Mouse (Mus musculus) telencephalon, adult 2 months (tissue): Measurements from ENCODE around the gene Crtac1.
A peak's percentile ranks its signal among the peaks of the same experiment; 100 is the strongest.

Source experiments
- DNase-seq: peaks from one replicate; pipeline ENCODE4 v3.0.0-alpha.2; 2011; ENCODE audit warnings: low read depth, low spot score

The Crtac1 gene

GRCm38 (mm10) chr19:42284178-42284577 lies 147.4 kb downstream of the Crtac1 start:
- DNase-seq, result no peak

DNA sequence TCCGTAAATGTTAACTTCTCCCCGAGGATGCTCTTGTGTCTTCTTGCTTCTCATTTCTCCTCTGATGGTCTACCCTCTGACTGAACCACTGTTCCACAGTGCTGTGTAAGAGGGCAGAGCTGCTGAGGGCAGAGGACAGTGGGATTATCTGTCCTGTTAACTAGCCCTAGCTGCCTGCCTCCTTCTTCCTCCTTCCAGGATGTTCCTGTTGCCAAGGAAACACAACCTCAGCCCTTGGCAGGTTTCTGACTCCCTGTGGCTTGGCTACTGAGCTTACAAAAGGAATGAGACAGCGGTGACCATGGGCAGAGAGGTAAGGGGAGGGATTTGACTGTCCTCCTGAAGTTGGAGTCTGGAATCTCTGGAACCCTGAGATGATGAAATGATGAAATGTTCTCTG lies 152.0 kb downstream of the Crtac1 start:
- DNase-seq, result no peak

DNA sequence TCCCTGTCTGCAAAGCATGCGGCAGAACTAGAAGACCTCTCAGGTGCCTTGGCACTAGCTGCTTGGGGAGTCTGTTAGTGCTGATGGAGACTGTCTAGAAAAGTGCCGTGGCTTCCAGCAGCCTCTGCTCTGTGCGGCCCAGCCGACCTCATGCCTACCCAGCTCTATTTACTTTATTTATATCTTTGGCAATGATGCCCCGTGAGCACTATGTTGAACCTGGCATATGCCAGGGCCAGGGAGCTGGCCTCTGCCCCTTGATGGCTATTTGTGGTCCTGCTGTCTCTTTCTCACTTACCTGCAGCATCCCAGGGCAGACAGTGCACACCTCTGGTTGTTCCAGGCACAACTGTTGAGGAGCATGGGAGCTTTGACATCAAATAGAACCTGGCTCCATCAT lies 153.1 kb downstream of the Crtac1 start:
- no peak for DNase-seq

DNA sequence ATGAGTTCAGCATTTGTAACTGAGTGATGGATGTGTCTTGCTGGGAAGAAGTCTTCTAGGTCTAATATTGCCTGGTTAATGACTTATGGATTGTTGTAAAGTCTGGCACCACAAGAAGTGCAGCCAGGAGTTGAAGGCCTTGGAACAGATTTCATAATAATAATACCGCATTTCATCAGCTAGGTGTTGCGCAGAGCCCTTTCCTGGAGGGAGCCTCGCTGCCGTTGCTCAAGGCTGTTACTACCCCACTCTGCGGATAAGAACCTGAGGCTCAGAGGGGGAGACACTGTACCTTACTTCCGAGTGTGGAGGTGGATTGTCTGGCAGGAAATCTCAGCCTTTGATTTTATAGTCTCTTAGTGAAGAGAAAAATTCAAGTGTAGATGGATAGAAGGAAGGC lies 154.3 kb downstream of the Crtac1 start:
- no peak for DNase-seq

GRCm38 (mm10) chr19:42272003-42272963 lies 159.3 kb downstream of the Crtac1 start:
- DNase-seq, result peak; percentile 67

GRCm38 (mm10) chr19:42271182-42271581 lies 160.4 kb downstream of the Crtac1 start:
- DNase-seq, result no peak

DNA sequence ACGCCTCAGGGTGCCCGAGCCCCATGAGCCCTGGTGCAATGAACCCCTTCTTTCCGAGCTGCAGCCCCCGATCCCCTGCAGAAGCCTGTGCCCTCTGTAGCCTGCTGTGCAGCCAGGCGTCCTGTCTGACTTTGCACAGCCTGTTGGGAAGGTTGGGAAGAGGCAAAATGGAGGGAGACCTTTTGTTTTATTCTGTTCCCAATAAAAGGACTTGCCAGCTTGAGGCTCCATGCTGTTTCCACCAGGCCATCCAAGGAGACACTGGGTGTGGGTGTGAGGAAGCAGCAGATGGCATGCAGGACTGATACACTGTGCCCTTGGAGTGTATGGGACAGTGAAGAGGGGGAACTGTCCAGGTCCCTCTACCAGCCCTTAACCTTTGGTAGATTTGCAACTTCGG lies 161.5 kb downstream of the Crtac1 start:
- no peak for DNase-seq

- no peak for DNase-seq
These were observed 163.2 kb downstream of the Crtac1 start for GRCm38 (mm10) chr19:42268337-42268736.

DNA sequence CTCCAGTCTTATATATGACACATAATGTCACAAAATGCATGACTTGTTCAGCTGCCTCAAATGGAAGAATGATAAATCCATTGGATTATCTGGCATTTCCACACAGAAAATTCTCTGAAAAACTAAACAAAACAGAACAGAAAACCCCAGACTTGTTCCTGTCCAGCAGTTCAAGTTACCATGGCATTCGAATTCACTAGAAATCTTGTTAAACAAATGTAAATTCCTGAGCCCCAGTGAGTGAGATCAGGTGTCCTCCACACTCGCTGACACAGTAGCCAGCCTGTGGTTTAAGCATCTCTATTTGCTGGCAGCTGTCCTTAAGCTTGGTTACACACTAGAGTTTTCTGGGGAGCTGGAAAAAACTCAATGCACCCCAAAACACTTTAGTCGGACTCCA lies 168.1 kb downstream of the Crtac1 start:
- no peak for DNase-seq

DNA sequence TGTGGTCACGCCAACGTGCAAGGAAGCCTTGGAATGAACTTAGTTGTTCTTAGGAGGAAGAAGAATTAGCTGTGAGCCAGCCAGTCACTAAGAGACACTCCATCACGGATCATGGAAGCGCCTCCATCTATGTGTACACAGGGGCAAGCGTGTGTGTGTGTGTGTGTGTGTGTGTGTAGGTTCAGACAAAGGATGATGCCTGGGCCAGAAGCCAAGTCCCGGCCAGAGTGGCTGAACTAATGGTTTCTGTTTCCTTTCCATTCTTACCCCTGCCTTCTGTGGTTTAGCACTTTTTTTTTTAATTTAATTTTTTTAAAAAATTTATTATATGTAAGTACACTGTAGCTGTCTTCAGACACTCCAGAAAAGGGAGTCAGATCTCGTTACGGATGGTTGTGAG lies 171.1 kb downstream of the Crtac1 start:
- DNase-seq, result no peak

DNA sequence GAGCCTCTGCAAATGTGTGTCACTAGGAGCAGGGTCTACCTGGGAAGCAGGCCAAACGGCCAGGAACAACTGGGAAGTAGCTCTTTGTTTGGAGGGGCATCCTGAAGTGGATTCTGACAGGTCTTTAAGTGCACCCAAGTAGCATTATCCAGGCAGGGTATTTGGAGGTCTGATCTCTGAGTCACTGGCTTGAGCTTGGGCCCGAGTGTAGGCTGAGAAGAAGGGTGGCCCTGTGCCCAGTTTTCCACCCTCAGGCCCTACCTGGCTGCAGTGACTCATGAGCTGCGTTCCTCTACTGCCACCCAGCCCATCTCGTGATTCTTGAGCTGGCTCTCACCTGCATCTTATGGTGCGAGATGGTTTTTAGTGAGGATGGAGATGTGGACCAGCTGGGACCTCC lies 173.0 kb downstream of the Crtac1 start:
- no peak for DNase-seq

DNA sequence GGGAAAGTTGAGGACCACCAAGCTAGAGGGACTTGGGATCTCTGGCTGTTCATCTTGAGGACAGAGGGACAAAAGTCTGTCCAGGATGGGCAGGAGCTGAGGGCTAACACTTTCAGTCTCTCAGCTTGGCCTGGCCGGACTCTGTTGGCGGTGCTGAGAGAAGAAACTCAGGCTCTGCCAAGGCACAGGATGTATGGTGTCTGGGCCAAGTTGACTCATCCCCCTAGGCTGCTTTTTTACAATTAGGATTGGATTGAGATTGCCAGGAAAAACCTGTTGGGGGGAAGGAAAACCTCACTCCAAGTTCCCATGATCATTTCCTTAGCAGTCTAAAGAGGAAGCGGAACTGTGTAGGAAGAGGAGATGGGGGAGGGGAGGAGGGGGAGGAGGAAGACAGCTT lies 173.6 kb downstream of the Crtac1 start:
- peak; percentile 46 for DNase-seq

DNA sequence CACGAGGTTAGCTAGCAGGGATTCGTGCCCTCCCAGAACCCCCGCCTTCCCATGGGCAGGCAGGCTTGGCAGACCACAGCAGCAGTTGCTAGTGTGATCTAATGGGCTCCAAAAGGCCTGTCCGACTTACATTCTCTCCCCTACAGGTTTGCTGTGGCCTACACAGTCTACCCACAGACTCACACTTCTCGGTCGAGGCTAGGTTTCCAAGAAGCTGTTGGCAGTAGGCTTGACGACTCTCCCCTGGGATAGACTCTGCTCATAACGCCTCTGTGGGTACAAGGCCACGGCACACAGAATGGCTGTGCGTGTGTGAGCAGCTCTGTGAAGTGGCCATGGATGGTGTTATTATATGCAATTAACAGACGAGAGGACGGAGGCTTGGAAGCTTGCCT lies 174.3 kb downstream of the Crtac1 start:
- DNase-seq, result no peak

GRCm38 (mm10) chr19:42256611-42257240 lies 174.9 kb downstream of the Crtac1 start:
- DNase-seq, result peak; percentile 62

GRCm38 (mm10) chr19:42255784-42256610 lies 175.6 kb downstream of the Crtac1 start:
- no peak for DNase-seq

DNA sequence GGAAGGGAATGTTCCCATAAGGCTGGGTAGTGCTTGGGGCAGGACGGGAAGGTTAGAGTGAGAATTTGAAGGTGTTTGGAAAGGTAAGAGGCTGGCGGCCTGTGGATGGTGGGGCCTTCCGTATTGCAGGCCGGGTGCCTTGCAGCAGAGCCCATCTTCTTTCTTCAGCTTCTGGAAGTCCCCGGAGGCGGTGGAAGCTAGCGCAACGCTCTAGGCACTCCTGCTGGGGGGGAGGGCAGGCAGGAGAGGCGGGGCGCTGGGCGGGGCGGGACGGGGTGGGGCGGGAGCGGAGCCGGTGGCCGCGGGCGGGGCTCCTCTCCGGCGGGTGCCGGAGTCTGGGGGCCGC lies 176.2 kb downstream of the Crtac1 start:
- DNase-seq, result peak; percentile 62

DNA sequence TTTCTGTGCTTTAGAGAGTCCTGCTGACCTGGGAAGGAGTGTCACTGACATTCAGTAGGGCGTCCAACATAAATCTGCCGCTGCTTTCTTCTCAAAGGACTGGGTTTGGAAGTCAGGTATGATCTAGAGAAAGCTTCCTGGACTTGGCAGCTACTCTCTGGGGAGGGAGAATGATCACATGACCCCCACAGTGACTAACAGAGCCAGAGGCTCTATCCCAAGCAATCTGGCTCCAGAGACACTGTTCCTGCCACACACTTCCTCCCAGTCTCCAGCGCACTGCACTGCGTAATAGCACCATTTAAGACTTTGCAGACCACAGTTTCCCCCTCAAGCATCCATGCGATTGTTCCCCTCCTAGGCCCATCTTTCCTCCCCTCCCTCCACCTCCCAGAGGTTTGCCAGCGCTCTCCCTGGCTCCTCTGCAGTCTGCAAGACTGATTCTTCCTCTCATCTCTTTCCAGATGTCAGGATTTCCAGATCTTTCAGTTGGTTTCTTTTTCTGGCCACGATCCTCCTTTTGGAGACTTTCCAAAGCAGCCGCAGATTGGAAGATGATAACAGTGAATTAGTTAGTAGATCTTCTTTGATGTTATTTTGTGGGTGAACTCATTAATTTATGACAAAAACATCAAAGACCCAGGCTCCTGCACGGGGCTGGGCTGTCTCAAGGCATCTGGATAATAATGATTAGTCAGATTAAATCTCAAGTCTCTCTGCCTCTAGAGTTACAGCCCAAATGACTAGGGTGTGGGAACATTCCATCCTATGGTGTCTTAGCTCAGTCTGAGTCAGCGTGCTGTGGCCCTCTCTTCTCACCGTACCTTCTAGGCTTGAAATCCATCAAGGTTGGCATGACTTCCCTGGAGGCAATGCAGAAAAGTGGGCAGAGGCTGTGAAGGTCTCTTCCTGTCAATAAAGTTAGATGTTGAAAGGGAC lies 181.3 kb downstream of the Crtac1 start:
- DNase-seq, result no peak

DNA sequence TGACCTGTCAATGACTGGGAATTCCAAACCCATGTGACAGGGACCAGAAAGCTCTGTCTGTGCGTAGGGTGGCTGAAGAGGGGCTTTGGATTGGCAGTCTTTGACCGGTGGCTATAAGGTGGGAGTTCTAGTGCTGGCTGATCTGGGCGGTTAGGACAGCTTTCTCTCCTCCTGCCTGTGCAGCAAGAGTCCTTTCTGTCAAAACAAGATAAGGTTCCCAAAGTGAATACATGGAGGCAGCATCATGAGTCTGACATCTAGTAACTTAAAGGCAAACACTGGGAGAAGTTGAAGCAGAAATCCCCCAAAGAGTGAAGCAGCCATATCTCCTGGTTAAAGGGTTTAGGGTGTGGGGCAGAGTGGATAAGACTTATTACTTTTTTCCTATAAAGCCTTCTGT lies 184.1 kb downstream of the Crtac1 start, which contains the start of gene Golga7b:
Gene Golga7b, plus strand, starts transcription at position 56 of the 400 bp plus-strand sequence.
- no peak for DNase-seq

DNA sequence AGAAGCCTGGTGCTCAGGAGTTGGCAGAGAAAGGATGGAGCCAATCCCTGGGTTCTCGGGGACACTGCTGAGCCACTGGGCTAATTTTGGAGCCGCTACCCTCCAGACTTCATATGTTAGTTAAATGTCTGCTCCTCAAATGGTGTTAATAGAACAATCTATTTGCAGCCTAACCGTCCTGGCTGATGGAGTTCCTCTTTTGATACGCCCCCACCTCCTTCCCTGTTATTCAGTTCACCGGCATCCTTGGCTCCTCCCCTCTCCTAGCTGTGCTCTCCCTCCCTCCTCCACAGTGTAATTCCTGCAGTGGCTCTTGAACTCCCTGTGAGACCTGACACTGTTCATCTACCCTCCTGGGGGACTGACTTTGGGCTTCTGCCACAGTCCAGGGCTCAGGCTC lies 185.0 kb downstream of the Crtac1 start:
- no peak for DNase-seq

DNA sequence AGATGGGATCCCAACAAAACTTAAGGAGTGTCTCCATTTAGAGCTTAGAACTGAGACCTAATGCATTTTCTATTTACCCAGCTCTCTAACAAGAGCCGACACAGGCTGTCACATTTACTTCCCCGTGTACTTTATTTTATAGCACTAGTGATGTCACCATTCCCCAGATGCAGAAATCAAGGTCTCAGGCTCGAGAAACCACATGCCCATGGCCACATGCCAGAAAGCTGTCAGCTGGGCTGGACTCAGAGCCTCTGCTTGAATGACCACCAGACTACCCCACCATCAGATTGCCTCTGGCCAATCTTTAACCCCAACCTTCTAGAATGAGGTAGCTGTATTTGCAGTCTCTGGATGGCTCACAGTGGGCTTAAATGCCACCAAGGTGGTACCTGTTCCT lies 188.2 kb downstream of the Crtac1 start:
- no peak for DNase-seq

DNA sequence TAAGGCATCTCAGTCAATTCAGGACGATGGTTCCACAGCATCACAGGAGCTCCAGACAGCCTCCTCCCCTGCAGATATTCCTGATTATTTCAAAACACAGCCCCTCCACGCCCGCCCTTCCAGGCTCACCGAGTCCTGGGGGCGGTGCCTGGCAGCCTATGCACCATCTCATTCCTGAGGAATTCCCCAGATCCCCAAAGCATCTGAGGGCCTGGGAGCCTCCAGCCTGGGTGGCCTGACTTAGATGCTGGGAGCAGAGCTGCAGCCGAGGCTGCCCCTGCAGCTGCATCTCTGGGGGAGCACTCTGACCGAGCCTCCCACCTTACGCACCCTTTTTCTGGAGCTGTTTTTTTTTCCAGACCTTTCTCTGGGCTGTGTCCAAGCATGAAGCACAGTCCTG lies 190.7 kb downstream of the Crtac1 start:
- no peak for DNase-seq
